Mouse (Mus musculus) liver, embryonic 14.5 days (tissue): ENCODE data around the gene Abi1.

Source experiments
- CTCF ChIP-seq: IDR thresholded peaks from 2 replicates; pipeline ENCODE4 v1.5.1; 2016; ENCODE audit warnings: antibody characterized with exemption, low read depth, control low read depth
- EP300 ChIP-seq: IDR thresholded peaks from 2 replicates; pipeline ENCODE4 v1.6.1; 2016; ENCODE audit warnings: antibody characterized with exemption, low read depth

GRCm38 (mm10) chr2:22962970-22963369 lies 77.1 kb downstream of the Abi1 start:
- TF ChIP-seq EP300 (no peak), CTCF (no peak)
